Mouse (Mus musculus): ENCODE measurements around the gene Tdp2. TPM values are rescaled to one million over a fixed set of nuclear protein-coding genes. Genes with fewer than 3 reads are reported as not detected.

The Tdp2 gene
- polyA plus RNA-seq, 1 experiment from 2014 or later: 52.8 TPM

GRCm38 (mm10) chr13:24866430-24867402 is 35.2 kb downstream of the Tdp2 start:
- Histone ChIP-seq H3K4me2 (ENCODE audit: low read depth, low read length) (no peak overlapping the region), H3K27me3 (replicated peaks; ENCODE audit: control insufficient read depth, insufficient read depth, low read length) (no peaks in the 10 kb centered on the region), H3K9ac (ENCODE audit: low read depth, low read length) (no peak overlapping the region), H3K36me3 (ENCODE audit: control insufficient read depth, insufficient read depth, low read length) (no peaks in the 10 kb centered on the region), H3K4me3 (ENCODE audit: low read length) (no peak overlapping the region), H3K27ac (ENCODE audit: low read length) (peak overlapping the region; percentile 74), H3K4me1 (ENCODE audit: control insufficient read depth, insufficient read depth, low read length) (peaks cover 12% of the 10 kb centered on the region; the same call in 1 of the 2 replicates), H3K9me3 (ENCODE audit: control insufficient read depth, low read length) (no peaks in the 10 kb centered on the region)
- peak; percentile 91 for ATAC-seq
- whole genome bisulfite sequencing: 47% methylated on average over 9 of the region's 9 CpGs

GRCm38 (mm10) chr13:24867789-24868188 is 36.3 kb downstream of the Tdp2 start:
- Histone ChIP-seq H3K4me1 (ENCODE audit: control insufficient read depth, insufficient read depth, low read length) (peaks cover 4% of the 10 kb centered on the region; the same call in 1 of the 2 replicates), H3K4me3 (ENCODE audit: low read length) (no peak overlapping the region), H3K27ac (ENCODE audit: low read length) (no peak overlapping the region), H3K4me2 (ENCODE audit: low read depth, low read length) (no peak overlapping the region), H3K9ac (ENCODE audit: low read depth, low read length) (no peak overlapping the region), H3K36me3 (ENCODE audit: control insufficient read depth, insufficient read depth, low read length) (no peaks in the 10 kb centered on the region), H3K27me3 (replicated peaks; ENCODE audit: control insufficient read depth, insufficient read depth, low read length) (no peaks in the 10 kb centered on the region), H3K9me3 (ENCODE audit: control insufficient read depth, low read length) (no peaks in the 10 kb centered on the region)
- ATAC-seq: no peak
- 87% methylated on average over 10 of the region's 10 CpGs for WGBS

- Histone ChIP-seq H3K27ac (ENCODE audit: low read length) (no peak overlapping the region), H3K4me1 (ENCODE audit: control insufficient read depth, insufficient read depth, low read length) (peaks cover 4% of the 10 kb centered on the region; the same call in 1 of the 2 replicates), H3K27me3 (replicated peaks; ENCODE audit: control insufficient read depth, insufficient read depth, low read length) (no peaks in the 10 kb centered on the region), H3K4me2 (ENCODE audit: low read depth, low read length) (no peak overlapping the region), H3K9me3 (ENCODE audit: control insufficient read depth, low read length) (no peaks in the 10 kb centered on the region), H3K36me3 (ENCODE audit: control insufficient read depth, insufficient read depth, low read length) (no peaks in the 10 kb centered on the region), H3K4me3 (ENCODE audit: low read length) (no peak overlapping the region), H3K9ac (ENCODE audit: low read depth, low read length) (no peak overlapping the region)
- ATAC-seq: no peak
- 89% methylated on average over 7 of the region's 7 CpGs for WGBS
These were observed 36.8 kb downstream of the Tdp2 start for GRCm38 (mm10) chr13:24868233-24868632.

- no peaks in the 10 kb centered on the region for H3K27me3 ChIP-seq (replicated peaks; ENCODE audit: control insufficient read depth, insufficient read depth, low read length)
- H3K4me1 ChIP-seq (ENCODE audit: control insufficient read depth, insufficient read depth, low read length): 0 out of 2 replicates have a peak, but pooled peaks cover 4% of the 10 kb centered on the region
- WGBS: 65% methylated on average over 15 of the region's 15 CpGs
- no peak overlapping the region for H3K9ac ChIP-seq (ENCODE audit: low read depth, low read length)
- H3K27ac ChIP-seq (ENCODE audit: low read length): peak overlapping the region; percentile 91
- peak overlapping the region; percentile 21; the same call in 1 of the 2 replicates for H3K4me2 ChIP-seq (ENCODE audit: low read depth, low read length)
- no peak overlapping the region for H3K4me3 ChIP-seq (ENCODE audit: low read length)
- peak; percentile 88 for ATAC-seq
- no peaks in the 10 kb centered on the region for H3K36me3 ChIP-seq (ENCODE audit: control insufficient read depth, insufficient read depth, low read length)
- H3K9me3 ChIP-seq (ENCODE audit: control insufficient read depth, low read length): no peaks in the 10 kb centered on the region
These were observed 48.0 kb downstream of the Tdp2 start for GRCm38 (mm10) chr13:24879359-24880040.

- peak; percentile 84 for ATAC-seq
- Histone ChIP-seq H3K9me3 (ENCODE audit: control insufficient read depth, low read length) (no peaks in the 10 kb centered on the region), H3K9ac (ENCODE audit: low read depth, low read length) (no peak overlapping the region), H3K4me3 (ENCODE audit: low read length) (no peak overlapping the region), H3K36me3 (ENCODE audit: control insufficient read depth, insufficient read depth, low read length) (no peaks in the 10 kb centered on the region), H3K4me1 (ENCODE audit: control insufficient read depth, insufficient read depth, low read length) (0 out of 2 replicates have a peak, but pooled peaks cover 4% of the 10 kb centered on the region), H3K27ac (ENCODE audit: low read length) (peak overlapping the region; percentile 91), H3K27me3 (replicated peaks; ENCODE audit: control insufficient read depth, insufficient read depth, low read length) (no peaks in the 10 kb centered on the region), H3K4me2 (ENCODE audit: low read depth, low read length) (peak overlapping the region; percentile 21; the same call in 1 of the 2 replicates)
- 60% methylated on average over 6 of the region's 6 CpGs for WGBS
These were observed 48.7 kb downstream of the Tdp2 start for GRCm38 (mm10) chr13:24880208-24880607.

- Histone ChIP-seq H3K4me3 (ENCODE audit: low read length) (no peak overlapping the region), H3K36me3 (ENCODE audit: control insufficient read depth, insufficient read depth, low read length) (no peaks in the 10 kb centered on the region), H3K27me3 (replicated peaks; ENCODE audit: control insufficient read depth, insufficient read depth, low read length) (no peaks in the 10 kb centered on the region), H3K4me1 (ENCODE audit: control insufficient read depth, insufficient read depth, low read length) (0 out of 2 replicates have a peak, but pooled peaks cover 4% of the 10 kb centered on the region), H3K4me2 (ENCODE audit: low read depth, low read length) (peak overlapping the region; percentile 21; the same call in 1 of the 2 replicates), H3K27ac (ENCODE audit: low read length) (peak overlapping the region; percentile 91), H3K9me3 (ENCODE audit: control insufficient read depth, low read length) (no peaks in the 10 kb centered on the region), H3K9ac (ENCODE audit: low read depth, low read length) (no peak overlapping the region)
- peak; percentile 69 for ATAC-seq
- WGBS: 72% methylated on average over 5 of the region's 5 CpGs
These were observed 49.2 kb downstream of the Tdp2 start for GRCm38 (mm10) chr13:24880704-24881103.

GRCm38 (mm10) chr13:24882411-24882810 is 50.9 kb downstream of the Tdp2 start:
- Histone ChIP-seq H3K4me2 (ENCODE audit: low read depth, low read length) (no peak overlapping the region), H3K4me1 (ENCODE audit: control insufficient read depth, insufficient read depth, low read length) (0 out of 2 replicates have a peak, but pooled peaks cover 4% of the 10 kb centered on the region), H3K9ac (ENCODE audit: low read depth, low read length) (no peak overlapping the region), H3K4me3 (ENCODE audit: low read length) (no peak overlapping the region), H3K9me3 (ENCODE audit: control insufficient read depth, low read length) (no peaks in the 10 kb centered on the region), H3K27ac (ENCODE audit: low read length) (no peak overlapping the region), H3K27me3 (replicated peaks; ENCODE audit: control insufficient read depth, insufficient read depth, low read length) (no peaks in the 10 kb centered on the region), H3K36me3 (ENCODE audit: control insufficient read depth, insufficient read depth, low read length) (no peaks in the 10 kb centered on the region)
- WGBS: 92% methylated on average over 6 of the region's 6 CpGs
- ATAC-seq: no peak

- 24% methylated on average over 1 of the region's 1 CpGs for WGBS
- Histone ChIP-seq H3K27me3 (replicated peaks; ENCODE audit: control insufficient read depth, insufficient read depth, low read length) (no peaks in the 10 kb centered on the region), H3K9me3 (ENCODE audit: control insufficient read depth, low read length) (no peaks in the 10 kb centered on the region), H3K4me1 (ENCODE audit: control insufficient read depth, insufficient read depth, low read length) (peaks cover 7% of the 10 kb centered on the region; the same call in 1 of the 2 replicates), H3K4me3 (ENCODE audit: low read length) (no peak overlapping the region), H3K27ac (ENCODE audit: low read length) (0 out of 2 replicates have a peak overlapping the region, but pooled peaks have one; percentile 33), H3K9ac (ENCODE audit: low read depth, low read length) (no peak overlapping the region), H3K4me2 (ENCODE audit: low read depth, low read length) (no peak overlapping the region), H3K36me3 (ENCODE audit: control insufficient read depth, insufficient read depth, low read length) (no peaks in the 10 kb centered on the region)
- ATAC-seq: peak; percentile 80
These were observed 58.1 kb downstream of the Tdp2 start for GRCm38 (mm10) chr13:24889554-24889953.

Data from intestine, embryonic 16.5 days (tissue).